Mouse (Mus musculus): ENCODE data around the gene Xaf1. TPM values are rescaled to one million over a fixed set of nuclear protein-coding genes. Genes with fewer than 3 reads are reported as not detected.

Gene Xaf1
- 46.3 TPM for total RNA-seq (2023)

DNA sequence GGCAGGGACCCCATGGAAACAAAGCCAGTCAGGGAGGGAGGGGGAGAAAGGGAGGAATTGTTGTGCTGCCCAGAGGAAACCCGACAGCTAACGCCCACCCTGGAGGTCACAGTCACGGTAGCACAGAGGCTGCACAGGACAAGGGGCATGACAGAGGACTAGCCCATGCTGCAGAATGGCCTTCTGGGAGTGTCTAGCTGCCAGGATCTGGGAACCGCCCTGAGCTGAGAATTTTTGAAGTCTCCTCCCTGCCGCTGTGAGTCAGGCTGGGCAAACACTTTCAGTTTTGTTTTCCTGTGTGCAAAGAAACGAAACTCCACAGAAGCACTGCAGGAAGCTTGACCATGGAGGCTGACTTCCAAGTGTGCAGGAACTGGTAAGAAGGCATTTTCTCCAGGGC is at the start of gene Xaf1:
Gene Xaf1 (plus strand): TSS at position 296 of the 400 bp plus-strand sequence.

DNA sequence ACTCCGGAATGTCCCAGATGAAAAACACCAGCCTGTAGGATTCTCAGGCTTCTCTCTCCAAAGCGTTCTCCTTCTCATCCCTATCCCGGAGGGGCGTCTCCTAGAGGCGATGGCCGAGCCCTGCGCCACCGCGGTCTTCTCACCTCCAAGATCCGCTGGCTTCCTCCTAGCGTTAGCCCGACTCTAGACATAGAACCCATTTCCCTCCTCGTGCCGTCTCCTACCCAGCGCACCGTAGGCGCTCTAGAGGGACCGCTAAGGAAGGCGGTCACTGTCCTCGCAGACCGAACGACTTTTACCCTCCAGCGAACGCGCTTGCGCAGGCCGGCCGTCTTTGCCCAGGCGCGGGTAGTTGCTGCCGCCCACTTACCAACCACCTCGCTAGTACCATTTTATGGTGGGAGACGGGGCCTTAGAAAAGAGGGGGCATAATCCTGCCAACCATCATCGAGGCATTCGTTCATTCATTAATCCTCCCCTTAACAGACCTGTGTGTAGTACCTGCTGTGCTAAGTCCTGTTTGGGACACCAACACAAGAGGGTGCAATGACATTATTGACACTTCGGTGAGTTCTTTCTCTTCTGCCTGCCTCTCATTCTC is 34.4 kb upstream of the Xaf1 start, which contains the start of gene Slc13a5:
Gene Slc13a5 (minus strand): TSS at position 263 of the 601 bp plus-strand sequence.

GRCm38 (mm10) chr11:72314151-72314895 is 12.9 kb downstream of the Xaf1 start, which contains the start of gene Fbxo39:
Gene Fbxo39 (plus strand): TSS chr11:72314444.

GRCm38 (mm10) chr11:72362347-72362741 is 60.9 kb downstream of the Xaf1 start, which contains the start of gene Tekt1:
Gene Tekt1 (minus strand): TSS chr11:72362442.

Other genes with a start within 250 kb of the Xaf1 start
- gene Pitpnm3, start 165.9 kb upstream of the Xaf1 start, total RNA-seq (2023) = 0.09 TPM
- 0.65 TPM for gene Gm43951, start 94.8 kb upstream of the Xaf1 start, total RNA-seq (2023)
- 14.9 TPM for gene 4933427D14Rik, start 94.2 kb upstream of the Xaf1 start, total RNA-seq (2023)
- 29.9 TPM for gene Txndc17, start 94.1 kb upstream of the Xaf1 start, total RNA-seq (2023)
- gene Med31, start 86.0 kb upstream of the Xaf1 start, total RNA-seq (2023) = 15.7 TPM
- gene Slc13a5, start 34.4 kb upstream of the Xaf1 start, total RNA-seq (2023) = not detected
- 1.0 TPM for gene Fbxo39, start 12.8 kb downstream of the Xaf1 start, total RNA-seq (2023)
- not detected for gene Tekt1, start 60.8 kb downstream of the Xaf1 start, total RNA-seq (2023)
- not detected for gene Smtnl2, start 110.1 kb downstream of the Xaf1 start, total RNA-seq (2023)
- not detected for gene Ggt6, start 133.9 kb downstream of the Xaf1 start, total RNA-seq (2023)
- 165 TPM for gene Mybbp1a, start 139.7 kb downstream of the Xaf1 start, total RNA-seq (2023)
- gene Spns2, start 188.3 kb downstream of the Xaf1 start, total RNA-seq (2023) = 2.0 TPM
- 1.4 TPM for gene Spns3, start 248.9 kb downstream of the Xaf1 start, total RNA-seq (2023)

Data from CD4-positive naive resting alpha-beta T cell, adult 57 days (primary cell).